Mouse (Mus musculus) embryonic facial prominence, embryonic 11.5 days (tissue): ENCODE data around the gene Alox5ap. TPM values are rescaled to one million over a fixed set of nuclear protein-coding genes. Genes with fewer than 3 reads are reported as not detected.

Experiments used
- ATAC-seq: fragments of 200-750 bp; cut with Nextera tagmentation; replicated peaks from 2 replicates; pipeline ENCODE4 v1.8.0; 2017; ENCODE audit warnings: low read depth; ENCODE audit not compliant: insufficient number of reproducible peaks, low FRiP score, low TSS enrichment
- DNase-seq: peaks from one replicate; pipeline ENCODE4 v3.0.0-alpha.2; 2015; ENCODE audit warnings: low spot score
- H3K27ac ChIP-seq: fragments of 300-500 bp; sonication (generic); replicated peaks from 2 replicates; pipeline ENCODE4 v1.5.1; 2014; ENCODE audit warnings: mild to moderate bottlenecking, low read depth, low read length, control low read depth
- H3K27me3 ChIP-seq: fragments of 300-500 bp; sonication (generic); 2 replicates; pipeline ENCODE4 v1.6.1; 2014; ENCODE audit warnings: mild to moderate bottlenecking, low read length, moderate library complexity, mixed read lengths; ENCODE audit not compliant: control insufficient read depth, insufficient read depth
- H3K36me3 ChIP-seq: fragments of 300-500 bp; sonication (generic); replicated peaks from 2 replicates; pipeline ENCODE4 v1.6.1; 2014; ENCODE audit warnings: low read depth, mild to moderate bottlenecking, low read length, moderate library complexity, mixed read lengths; ENCODE audit not compliant: control insufficient read depth, insufficient read depth
- H3K4me1 ChIP-seq: fragments of 300-500 bp; sonication (generic); 2 replicates; pipeline ENCODE4 v1.6.1; 2014; ENCODE audit warnings: low read length, mixed read lengths; ENCODE audit not compliant: control insufficient read depth, insufficient read depth
- H3K4me2 ChIP-seq: fragments of 300-500 bp; sonication (generic); 2 replicates; pipeline ENCODE4 v1.6.1; 2014; ENCODE audit warnings: low read depth, mild to moderate bottlenecking, control low read depth, low read length, moderate library complexity
- H3K4me3 ChIP-seq: fragments of 300-500 bp; sonication (generic); 2 replicates; pipeline ENCODE4 v1.5.1; 2014; ENCODE audit warnings: low read depth, low read length, control low read depth
- H3K9ac ChIP-seq: fragments of 300-500 bp; sonication (generic); replicated peaks from 2 replicates; pipeline ENCODE4 v1.6.1; 2014; ENCODE audit warnings: mild to moderate bottlenecking, control low read depth, low read length
- H3K9me3 ChIP-seq: fragments of 300-500 bp; sonication (generic); replicated peaks from 2 replicates; pipeline ENCODE4 v1.6.1; 2016; ENCODE audit warnings: mild to moderate bottlenecking, low read length, inconsistent platforms, mixed read lengths; ENCODE audit not compliant: control insufficient read depth
- WGBS: fragments of 180-500 bp; shearing (Covaris S2); extraction: QIAGEN DNeasy Blood & Tissue Kit; methylation state at CpG from one replicate; pipeline ENCODE4 v1.1.7; 2014; 5-methylcytosine and 5-hydroxymethylcytosine counted together
- polyA plus RNA-seq: library from polyadenylated mRNA; unstranded; fragments of >200 nt; fragmentation: Nextera tagmentation; extraction: Ambion mirVana; gene quantifications from 2 replicates; pipeline ENCODE4 v1.2.1, GENCODE M21; 2014

The Alox5ap gene
- polyA plus RNA-seq, 1 experiment from 2014 or later, result 8.5 TPM

- H3K4me3 ChIP-seq, result no peak overlapping the region
- 0 out of 2 replicates have a peak overlapping the region, but pooled peaks have one; percentile 2 for H3K4me2 ChIP-seq
- peaks cover 7% of the 10 kb centered on the region for H3K4me1 ChIP-seq
- WGBS, result 26% methylated on average over 15 of the region's 15 CpGs
- peak overlapping the region; percentile 94 for H3K27ac ChIP-seq
- ATAC-seq (no peak), DNase-seq (peak; percentile 65)
- H3K27me3 ChIP-seq, result no peaks in the 10 kb centered on the region
- peak overlapping the region; percentile 1; the same call in 1 of the 2 replicates for H3K9ac ChIP-seq
- H3K9me3 ChIP-seq, result no peaks in the 10 kb centered on the region
- H3K36me3 ChIP-seq, result no peaks in the 10 kb centered on the region
Measured at GRCm38 (mm10) chr5:149321909-149322841, 57.6 kb downstream of the Alox5ap start.

GRCm38 (mm10) chr5:149322938-149323553 lies 58.5 kb downstream of the Alox5ap start:
- Histone ChIP-seq H3K27ac (peak overlapping the region; percentile 94), H3K9ac (no peak overlapping the region), H3K4me1 (peaks cover 7% of the 10 kb centered on the region), H3K4me2 (no peak overlapping the region), H3K4me3 (no peak overlapping the region), H3K27me3 (no peaks in the 10 kb centered on the region), H3K36me3 (no peaks in the 10 kb centered on the region), H3K9me3 (no peaks in the 10 kb centered on the region)
- WGBS, result 89% methylated on average over 9 of the region's 9 CpGs
- DNase-seq (no peak), ATAC-seq (no peak)

GRCm38 (mm10) chr5:149324739-149325138 lies 60.2 kb downstream of the Alox5ap start:
- Histone ChIP-seq H3K27ac (no peak overlapping the region), H3K4me1 (peaks cover 7% of the 10 kb centered on the region), H3K9ac (no peak overlapping the region), H3K4me2 (no peak overlapping the region), H3K4me3 (no peak overlapping the region), H3K36me3 (no peaks in the 10 kb centered on the region), H3K9me3 (no peaks in the 10 kb centered on the region), H3K27me3 (no peaks in the 10 kb centered on the region)
- WGBS, result 85% methylated on average over 13 of the region's 13 CpGs
- no peak for DNase-seq
- ATAC-seq, result no peak

GRCm38 (mm10) chr5:149329098-149329887 lies 64.7 kb downstream of the Alox5ap start:
- Histone ChIP-seq H3K9me3 (no peaks in the 10 kb centered on the region), H3K4me3 (no peak overlapping the region), H3K27ac (peak overlapping the region; percentile 56; the same call in 1 of the 2 replicates), H3K36me3 (no peaks in the 10 kb centered on the region), H3K9ac (no peak overlapping the region), H3K4me1 (peaks cover 8% of the 10 kb centered on the region; the same call in 1 of the 2 replicates), H3K4me2 (no peak overlapping the region), H3K27me3 (no peaks in the 10 kb centered on the region)
- WGBS, result 40% methylated on average over 12 of the region's 12 CpGs
- DNase-seq (no peak), ATAC-seq (no peak)

GRCm38 (mm10) chr5:149330601-149331000 lies 66.0 kb downstream of the Alox5ap start:
- DNase-seq (no peak), ATAC-seq (no peak)
- Histone ChIP-seq H3K4me3 (no peak overlapping the region), H3K9me3 (no peaks in the 10 kb centered on the region), H3K36me3 (no peaks in the 10 kb centered on the region), H3K27ac (no peak overlapping the region; the same call in 1 of the 2 replicates), H3K9ac (no peak overlapping the region), H3K4me1 (peaks cover 8% of the 10 kb centered on the region; the same call in 1 of the 2 replicates), H3K4me2 (no peak overlapping the region), H3K27me3 (no peaks in the 10 kb centered on the region)
- WGBS, result 25% methylated on average over 1 of the region's 1 CpGs

GRCm38 (mm10) chr5:149331407-149332143 lies 67.0 kb downstream of the Alox5ap start:
- Histone ChIP-seq H3K4me3 (no peak overlapping the region), H3K27ac (peak overlapping the region; percentile 82), H3K36me3 (no peaks in the 10 kb centered on the region), H3K27me3 (no peaks in the 10 kb centered on the region), H3K4me1 (peaks cover 8% of the 10 kb centered on the region; the same call in 1 of the 2 replicates), H3K9ac (peak overlapping the region; percentile 32; the same call in 1 of the 2 replicates), H3K4me2 (no peak overlapping the region), H3K9me3 (no peaks in the 10 kb centered on the region)
- 22% methylated on average over 10 of the region's 10 CpGs for WGBS
- ATAC-seq, result no peak
- peak; percentile 78 for DNase-seq

GRCm38 (mm10) chr5:149332787-149333186 lies 68.2 kb downstream of the Alox5ap start:
- peaks cover 8% of the 10 kb centered on the region; the same call in 1 of the 2 replicates for H3K4me1 ChIP-seq
- H3K27me3 ChIP-seq, result no peaks in the 10 kb centered on the region
- WGBS, result 91% methylated on average over 4 of the region's 4 CpGs
- no peak overlapping the region for H3K4me3 ChIP-seq
- no peak overlapping the region for H3K9ac ChIP-seq
- no peak for ATAC-seq
- no peak overlapping the region; the same call in 1 of the 2 replicates for H3K27ac ChIP-seq
- no peaks in the 10 kb centered on the region for H3K36me3 ChIP-seq
- H3K9me3 ChIP-seq, result no peaks in the 10 kb centered on the region
- no peak for DNase-seq
- no peak overlapping the region for H3K4me2 ChIP-seq
